In the genomic region with DNA sequence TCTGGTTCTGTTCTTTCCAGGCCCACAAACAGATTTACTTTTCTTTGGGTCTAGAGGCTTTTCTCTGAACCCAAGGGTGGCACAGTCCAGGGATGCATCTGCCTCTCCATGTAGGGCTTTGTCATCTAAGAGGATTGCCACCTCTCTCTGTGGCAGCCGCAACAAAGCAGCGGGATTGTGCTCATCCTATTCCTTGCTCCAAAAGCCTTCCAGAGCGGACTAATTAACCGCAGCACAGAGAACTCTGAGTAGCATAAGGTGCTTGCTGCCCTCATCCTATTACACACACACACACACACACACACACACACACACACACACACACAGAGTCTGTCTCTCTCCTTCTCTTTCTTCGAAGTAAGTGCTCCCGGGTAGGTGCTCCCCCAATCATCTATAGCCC, we compare ENCODE assay signal across 25 mouse cellular contexts. TPM values are rescaled to one million over a fixed set of nuclear protein-coding genes. Genes with fewer than 3 reads are reported as not detected.
A peak's percentile ranks its signal among the peaks of the same experiment; 100 is the strongest.
DNase-seq lines count a peak whose midpoint lies in the region; ATAC-seq and TF ChIP-seq lines count a peak whose summit lies in the region.
"Had no signal": no experiment of that assay in that cellular context is flagged by ENCODE, and none has a peak within 500 bp of the region (broad histone marks: within the 10 kb centered on the region; RNA-seq: fewer than 3 reads in every experiment).

No protein-coding gene starts in this region.

- H3K4me2 ChIP-seq in midbrain, embryonic 13.5 days (replicated peaks), result no peak overlapping the region; the same call in 1 of the 2 replicates
- H3K4me2 ChIP-seq in midbrain, embryonic 16.5 days (ENCODE audit: low read length), result no peak overlapping the region
- no peak overlapping the region for H3K4me2 ChIP-seq in intestine, embryonic 16.5 days (ENCODE audit: low read depth, low read length)
- H3K4me2 ChIP-seq: embryonic facial prominence, embryonic 13.5 days; forebrain, embryonic 15.5 days; hindbrain, embryonic 15.5 days had no signal

- peak overlapping the region; percentile 37 for H3K9ac ChIP-seq in heart, adult 2 months (ENCODE audit: low read depth, low read length)
- no peak overlapping the region; the same call in 1 of the 2 replicates for H3K9ac ChIP-seq in midbrain, embryonic 13.5 days (replicated peaks)
- no peak overlapping the region for H3K9ac ChIP-seq in midbrain, embryonic 16.5 days (ENCODE audit: low read depth, low read length)
- H3K9ac ChIP-seq in intestine, embryonic 16.5 days (ENCODE audit: low read depth, low read length), result no peak overlapping the region
- H3K9ac ChIP-seq: embryonic facial prominence, embryonic 13.5 days; forebrain, embryonic 15.5 days; hindbrain, embryonic 15.5 days had no signal

- H3K4me3 ChIP-seq in heart, adult 2 months, result no peak overlapping the region; the same call in 1 of the 2 replicates
- no peak overlapping the region; the same call in 1 of the 2 replicates for H3K4me3 ChIP-seq in midbrain, embryonic 13.5 days (replicated peaks)
- no peak overlapping the region for H3K4me3 ChIP-seq in midbrain, embryonic 16.5 days (ENCODE audit: low read depth, low read length)
- no peak overlapping the region for H3K4me3 ChIP-seq in intestine, embryonic 16.5 days (ENCODE audit: low read length)
- H3K4me3 ChIP-seq: embryonic facial prominence, embryonic 10.5 days; embryonic facial prominence, embryonic 13.5 days; erythroblast, embryonic 14.5 days; forebrain, embryonic 15.5 days; hindbrain, embryonic 15.5 days had no signal

- 68% methylated on average over 6 of the region's 6 CpGs for whole genome bisulfite sequencing in heart, adult 2 months
- WGBS in midbrain, embryonic 13.5 days, result 87% methylated on average over 6 of the region's 6 CpGs
- WGBS in midbrain, embryonic 16.5 days, result 77% methylated on average over 6 of the region's 6 CpGs
- WGBS in intestine, embryonic 16.5 days, result 91% methylated on average over 6 of the region's 6 CpGs

- H3K9me3 ChIP-seq in midbrain, embryonic 13.5 days, result no peaks in the 10 kb centered on the region
- no peaks in the 10 kb centered on the region for H3K9me3 ChIP-seq in midbrain, embryonic 16.5 days (replicated peaks; ENCODE audit: control insufficient read depth, low read length, poor library complexity, severe bottlenecking)
- H3K9me3 ChIP-seq in intestine, embryonic 16.5 days (ENCODE audit: control insufficient read depth, low read length), result no peaks in the 10 kb centered on the region
- H3K9me3 ChIP-seq: embryonic facial prominence, embryonic 10.5 days; embryonic facial prominence, embryonic 13.5 days; forebrain, embryonic 10.5 days; forebrain, embryonic 15.5 days; hindbrain, embryonic 10.5 days; hindbrain, embryonic 15.5 days had no signal

- H3K27ac ChIP-seq in heart, adult 2 months, result peak overlapping the region; percentile 15; the same call in 1 of the 2 replicates
- peak overlapping the region; percentile 25; the same call in 1 of the 2 replicates for H3K27ac ChIP-seq in midbrain, embryonic 13.5 days
- no peak overlapping the region for H3K27ac ChIP-seq in midbrain, embryonic 16.5 days (ENCODE audit: low read length)
- no peak overlapping the region for H3K27ac ChIP-seq in intestine, embryonic 16.5 days (ENCODE audit: low read length)
- H3K27ac ChIP-seq: embryonic facial prominence, embryonic 10.5 days; embryonic facial prominence, embryonic 13.5 days; forebrain, embryonic 10.5 days; forebrain, embryonic 15.5 days; hindbrain, embryonic 10.5 days; hindbrain, embryonic 15.5 days had no signal

- TF ChIP-seq POLR2A in heart, adult 2 months (IDR thresholded peaks at IDR 0.05; ENCODE audit: insufficient read depth, low read depth, low read length), result no peak
- TF ChIP-seq POLR2A in brain, embryonic 14.5 days (IDR thresholded peaks at IDR 0.05; ENCODE audit: borderline replicate concordance, extremely low read depth, insufficient read depth, insufficient read length, poor library complexity, severe bottlenecking), result no peak

- peaks cover 11% of the 10 kb centered on the region for H3K36me3 ChIP-seq in heart, adult 2 months (ENCODE audit: control insufficient read depth, insufficient read depth, low read length)
- peaks cover 16% of the 10 kb centered on the region for H3K36me3 ChIP-seq in midbrain, embryonic 13.5 days
- peaks cover 3% of the 10 kb centered on the region; the same call in 1 of the 2 replicates for H3K36me3 ChIP-seq in midbrain, embryonic 16.5 days (ENCODE audit: control insufficient read depth, insufficient read depth, low read length)
- H3K36me3 ChIP-seq in intestine, embryonic 16.5 days (ENCODE audit: control insufficient read depth, insufficient read depth, low read length), result 0 out of 2 replicates have a peak, but pooled peaks cover 4% of the 10 kb centered on the region
- H3K36me3 ChIP-seq: forebrain, embryonic 15.5 days had no signal

- H3K4me1 ChIP-seq in heart, adult 2 months (ENCODE audit: control insufficient read depth, insufficient read depth, low read length), result peaks cover 23% of the 10 kb centered on the region
- H3K4me1 ChIP-seq in midbrain, embryonic 13.5 days (replicated peaks), result peaks cover 45% of the 10 kb centered on the region
- peaks cover 31% of the 10 kb centered on the region for H3K4me1 ChIP-seq in midbrain, embryonic 16.5 days (ENCODE audit: control insufficient read depth, insufficient read depth, low read length)
- H3K4me1 ChIP-seq in intestine, embryonic 16.5 days (ENCODE audit: control insufficient read depth, insufficient read depth, low read length), result peaks cover 21% of the 10 kb centered on the region

- intact Hi-C loops in heart, adult 2 months (cut with DNase I), result no loop called here
- intact Hi-C loops in heart, postnatal 36 days (cut with DNase I), result no loop called here

- H3K27me3 ChIP-seq in heart, adult 2 months (ENCODE audit: control insufficient read depth, insufficient read depth, low read length), result no peaks in the 10 kb centered on the region
- H3K27me3 ChIP-seq in midbrain, embryonic 13.5 days, result no peaks in the 10 kb centered on the region
- no peaks in the 10 kb centered on the region for H3K27me3 ChIP-seq in midbrain, embryonic 16.5 days (ENCODE audit: control insufficient read depth, insufficient read depth, low read depth, low read length)
- no peaks in the 10 kb centered on the region for H3K27me3 ChIP-seq in intestine, embryonic 16.5 days (replicated peaks; ENCODE audit: control insufficient read depth, insufficient read depth, low read length)
- H3K27me3 ChIP-seq: embryonic facial prominence, embryonic 13.5 days; forebrain, embryonic 15.5 days; hindbrain, embryonic 15.5 days had no signal

- ATAC-seq in midbrain, embryonic 13.5 days, result no peak
- ATAC-seq in midbrain, embryonic 16.5 days, result no peak
- ATAC-seq in intestine, embryonic 16.5 days, result no peak
- ATAC-seq: activated CD4-positive, CD25-positive, alpha-beta regulatory T cell, adult 4 months; CD4-positive, CD25-positive, alpha-beta regulatory T cell, adult 4 months; forebrain, embryonic 15.5 days had no signal

- no peak for DNase-seq in heart, adult 2 months
- no peak for DNase-seq in heart, postnatal 36 days
- peak; percentile 17 for DNase-seq in Muller cell, postnatal 12 days (ENCODE audit: inconsistent ontology term)
- DNase-seq in brain, embryonic 14.5 days (ENCODE audit: low read depth), result peak; percentile 22
- DNase-seq in embryo, embryonic 10 days (ENCODE audit: low spot score), result no peak
- DNase-seq: adrenal gland, adult 8-10 months; adrenal gland, postnatal 25 days; cerebellum, adult 11 months; cerebellum, adult 2 months; cerebellum, adult 9-11 months; cerebellum, postnatal 25 days; gastrocnemius, postnatal 10 days; kidney, adult 11 months had no signal

- TF ChIP-seq CTCF in heart, adult 2 months (IDR thresholded peaks at IDR 0.05), result no peak
- no peak for TF ChIP-seq CTCF in brain, embryonic 14.5 days (IDR thresholded peaks at IDR 0.05; ENCODE audit: borderline replicate concordance, extremely low read depth, insufficient read depth, insufficient read length)

- peaks cover 30% of the 10 kb centered on the region for H3K79me2 ChIP-seq in heart, adult 2 months (replicated peaks; ENCODE audit: control insufficient read depth, insufficient read depth, low read length)

- TF ChIP-seq EP300 in heart, adult 2 months (IDR thresholded peaks at IDR 0.05; ENCODE audit: insufficient read depth, low read depth, low read length), result no peak

RNA-seq across cellular contexts. Expression of a gene that starts 5.3 kb away (rescaled TPM):
- total RNA-seq in heart, adult 2 months (2021), result 100 to 1,000 TPM; 331 to 374 TPM
- polyA plus RNA-seq in heart, adult 2 months (2012; rRNA removed), result 146 and 227 TPM in 2 replicates
- 100 to 1,000 TPM; 294 to 306 TPM for total RNA-seq in heart, postnatal 36 days (2021)
- 18.0 TPM in 2 replicates for polyA plus RNA-seq in midbrain, embryonic 13.5 days (2015; fragmentation: Nextera tagmentation; extraction: Ambion mirVana)
- 15.6 and 17.8 TPM in 2 replicates for polyA plus RNA-seq in midbrain, embryonic 16.5 days (2015; fragmentation: Nextera tagmentation; extraction: Ambion mirVana)
- polyA plus RNA-seq in brain, embryonic 14.5 days (2012; rRNA removed), result 56.9 and 58.9 TPM in 2 replicates
- 9.4 and 11.0 TPM in 2 replicates for polyA plus RNA-seq in intestine, embryonic 16.5 days (2015; fragmentation: Nextera tagmentation; extraction: Ambion mirVana)

RNA-seq across cellular contexts. Expression of a gene that starts 46.1 kb away (rescaled TPM):
- total RNA-seq in heart, adult 2 months (2021), result 10 to 100 TPM; 10.3 TPM
- 8.3 and 13.7 TPM in 2 replicates for polyA plus RNA-seq in heart, adult 2 months (2012; rRNA removed)
- total RNA-seq in heart, postnatal 36 days (2021), result 10 to 100 TPM; 12.2 to 12.8 TPM
- polyA plus RNA-seq in midbrain, embryonic 13.5 days (2015; fragmentation: Nextera tagmentation; extraction: Ambion mirVana), result 11.5 and 14.1 TPM in 2 replicates
- polyA plus RNA-seq in midbrain, embryonic 16.5 days (2015; fragmentation: Nextera tagmentation; extraction: Ambion mirVana), result 9.0 and 9.4 TPM in 2 replicates
- 20.0 and 20.3 TPM in 2 replicates for polyA plus RNA-seq in brain, embryonic 14.5 days (2012; rRNA removed)
- polyA plus RNA-seq in intestine, embryonic 16.5 days (2015; fragmentation: Nextera tagmentation; extraction: Ambion mirVana), result 6.1 and 6.7 TPM in 2 replicates

RNA-seq across cellular contexts. Expression of a gene that starts 46.3 kb away (rescaled TPM):
- total RNA-seq in heart, adult 2 months (2021), result 10 to 100 TPM; 18.8 to 20.2 TPM
- 6.8 and 9.7 TPM in 2 replicates for polyA plus RNA-seq in heart, adult 2 months (2012; rRNA removed)
- total RNA-seq in heart, postnatal 36 days (2021), result 10 to 100 TPM; 18.5 to 22.8 TPM
- 11.8 and 14.4 TPM in 2 replicates for polyA plus RNA-seq in midbrain, embryonic 13.5 days (2015; fragmentation: Nextera tagmentation; extraction: Ambion mirVana)
- polyA plus RNA-seq in midbrain, embryonic 16.5 days (2015; fragmentation: Nextera tagmentation; extraction: Ambion mirVana), result 14.1 and 15.3 TPM in 2 replicates
- 10.3 and 15.2 TPM in 2 replicates for polyA plus RNA-seq in brain, embryonic 14.5 days (2012; rRNA removed)
- polyA plus RNA-seq in intestine, embryonic 16.5 days (2015; fragmentation: Nextera tagmentation; extraction: Ambion mirVana), result 3.2 and 6.0 TPM in 2 replicates

Comparison
In these comparisons a context has a peak if more than half of its experiments do, and no peak if none do; other contexts are left out.
1. H3K27ac ChIP-seq: peak in heart, adult 2 months (single experiment) and midbrain, embryonic 13.5 days (single experiment); none in midbrain, embryonic 16.5 days (single experiment) and intestine, embryonic 16.5 days (single experiment).
2. DNase-seq: peak in Muller cell, postnatal 12 days (single experiment) and brain, embryonic 14.5 days (single experiment); none in heart, adult 2 months (0 of 2), heart, postnatal 36 days (0 of 2) and embryo, embryonic 10 days (single experiment).